Mouse (Mus musculus) stomach, embryonic 14.5 days (tissue): Measurements from ENCODE around the gene Zbtb37. TPM values are rescaled to one million over a fixed set of nuclear protein-coding genes. Genes with fewer than 3 reads are reported as not detected.
A peak's percentile ranks its signal among the peaks of the same experiment; 100 is the strongest.

ENCODE experiments used
- ATAC-seq: fragments of 200-750 bp; cut with Nextera tagmentation; 2 replicates; pipeline ENCODE4 v1.8.0; 2017; ENCODE audit warnings: low read depth, moderate TSS enrichment; ENCODE audit not compliant: insufficient number of reproducible peaks, insufficient read depth, low FRiP score
- H3K27ac ChIP-seq: fragments of 300-500 bp; sonication (generic); 2 replicates; pipeline ENCODE4 v1.5.1; 2014; ENCODE audit warnings: mild to moderate bottlenecking, low read length, moderate library complexity, mixed read lengths
- H3K27me3 ChIP-seq: fragments of 300-500 bp; sonication (generic); 2 replicates; pipeline ENCODE4 v1.6.1; 2014; ENCODE audit warnings: low read length, control low read depth, mixed read lengths; ENCODE audit not compliant: control insufficient read depth, insufficient read depth
- H3K36me3 ChIP-seq: fragments of 300-500 bp; sonication (generic); 2 replicates; pipeline ENCODE4 v1.6.1; 2014; ENCODE audit warnings: mild to moderate bottlenecking, control low read depth, low read length, moderate library complexity, mixed read lengths; ENCODE audit not compliant: control insufficient read depth, insufficient read depth
- H3K4me1 ChIP-seq: fragments of 300-500 bp; sonication (generic); 2 replicates; pipeline ENCODE4 v1.6.1; 2014; ENCODE audit warnings: low read length, control low read depth, mixed read lengths; ENCODE audit not compliant: control insufficient read depth, insufficient read depth
- H3K4me2 ChIP-seq: fragments of 300-500 bp; sonication (generic); replicated peaks from 2 replicates; pipeline ENCODE4 v1.6.1; 2014; ENCODE audit warnings: low read depth, low read length, control low read depth
- H3K4me3 ChIP-seq: fragments of 300-500 bp; sonication (generic); 2 replicates; pipeline ENCODE4 v1.5.1; 2014; ENCODE audit warnings: low read depth, low read length, control low read depth
- H3K9ac ChIP-seq: fragments of 300-500 bp; sonication (generic); replicated peaks from 2 replicates; pipeline ENCODE4 v1.6.1; 2014; ENCODE audit warnings: low read depth, mild to moderate bottlenecking, control low read depth, low read length, moderate library complexity, mixed read lengths
- H3K9me3 ChIP-seq: fragments of 300-500 bp; sonication (generic); 2 replicates; pipeline ENCODE4 v1.6.1; 2016; ENCODE audit warnings: low read depth, low read length, control low read depth; ENCODE audit not compliant: control insufficient read depth
- WGBS: fragments of 180-500 bp; shearing (Covaris S2); extraction: QIAGEN DNeasy Blood & Tissue Kit; methylation state at CpG from one replicate; pipeline ENCODE4 v1.1.7; 2014; 5-methylcytosine and 5-hydroxymethylcytosine counted together
- polyA plus RNA-seq: library from polyadenylated mRNA; unstranded; fragments of >200 nt; fragmentation: Nextera tagmentation; extraction: Ambion mirVana; gene quantifications from 2 replicates; pipeline ENCODE4 v1.2.1, GENCODE M21; 2014

Gene Zbtb37
- polyA plus RNA-seq, 1 experiment from 2014 or later: 14.1 TPM

- no peaks in the 10 kb centered on the region for H3K27me3 ChIP-seq
- no peak overlapping the region for H3K4me3 ChIP-seq
- no peak overlapping the region for H3K9ac ChIP-seq
- no peaks in the 10 kb centered on the region for H3K9me3 ChIP-seq
- H3K27ac ChIP-seq: no peak overlapping the region
- peaks cover 34% of the 10 kb centered on the region; the same call in 1 of the 2 replicates for H3K36me3 ChIP-seq
- H3K4me1 ChIP-seq: peaks cover 4% of the 10 kb centered on the region; the same call in 1 of the 2 replicates
- no peak for ATAC-seq
- no peak overlapping the region for H3K4me2 ChIP-seq
- WGBS: 94% methylated on average over 7 of the region's 7 CpGs
Measured at GRCm38 (mm10) chr1:161041261-161042020, 6.8 kb upstream of the Zbtb37 start.

- no peak overlapping the region for H3K4me3 ChIP-seq
- no peak overlapping the region for H3K9ac ChIP-seq
- H3K27ac ChIP-seq: no peak overlapping the region
- ATAC-seq: no peak
- no peaks in the 10 kb centered on the region for H3K9me3 ChIP-seq
- H3K27me3 ChIP-seq: no peaks in the 10 kb centered on the region
- peaks cover 34% of the 10 kb centered on the region; the same call in 1 of the 2 replicates for H3K36me3 ChIP-seq
- no peak overlapping the region for H3K4me2 ChIP-seq
- H3K4me1 ChIP-seq: peaks cover 4% of the 10 kb centered on the region; the same call in 1 of the 2 replicates
Measured at GRCm38 (mm10) chr1:161040855-161041254, 6.2 kb upstream of the Zbtb37 start.

GRCm38 (mm10) chr1:161040426-161040770, 5.7 kb upstream of the Zbtb37 start:
- Histone ChIP-seq H3K4me3 (no peak overlapping the region), H3K4me2 (no peak overlapping the region), H3K36me3 (peaks cover 34% of the 10 kb centered on the region; the same call in 1 of the 2 replicates), H3K27me3 (no peaks in the 10 kb centered on the region), H3K27ac (peak overlapping the region; percentile 7; the same call in 1 of the 2 replicates), H3K9me3 (no peaks in the 10 kb centered on the region), H3K4me1 (peaks cover 4% of the 10 kb centered on the region; the same call in 1 of the 2 replicates), H3K9ac (no peak overlapping the region)
- no peak for ATAC-seq
- WGBS: 46% methylated on average over 1 of the region's 1 CpGs

- Histone ChIP-seq H3K4me1 (peaks cover 4% of the 10 kb centered on the region; the same call in 1 of the 2 replicates), H3K27me3 (no peaks in the 10 kb centered on the region), H3K27ac (peak overlapping the region; percentile 35; the same call in 1 of the 2 replicates), H3K9ac (no peak overlapping the region), H3K4me3 (no peak overlapping the region), H3K4me2 (no peak overlapping the region), H3K36me3 (peaks cover 29% of the 10 kb centered on the region; the same call in 1 of the 2 replicates), H3K9me3 (no peaks in the 10 kb centered on the region)
- 15% methylated on average over 3 of the region's 3 CpGs for WGBS
- peak; percentile 40; the same call in 1 of the 2 replicates for ATAC-seq
Measured at GRCm38 (mm10) chr1:161039741-161040425, 5.2 kb upstream of the Zbtb37 start.

- H3K9me3 ChIP-seq: no peaks in the 10 kb centered on the region
- H3K27me3 ChIP-seq: no peaks in the 10 kb centered on the region
- peaks cover 26% of the 10 kb centered on the region; the same call in 1 of the 2 replicates for H3K36me3 ChIP-seq
- H3K4me2 ChIP-seq: no peak overlapping the region
- no peak for ATAC-seq
- H3K4me3 ChIP-seq: no peak overlapping the region
- peaks cover 4% of the 10 kb centered on the region; the same call in 1 of the 2 replicates for H3K4me1 ChIP-seq
- 14% methylated on average over 3 of the region's 3 CpGs for WGBS
- H3K27ac ChIP-seq: peak overlapping the region; percentile 15; the same call in 1 of the 2 replicates
- no peak overlapping the region for H3K9ac ChIP-seq
Measured at GRCm38 (mm10) chr1:161038968-161039721, 4.5 kb upstream of the Zbtb37 start.

- Histone ChIP-seq H3K4me2 (peak overlapping the region; percentile 69), H3K9me3 (no peaks in the 10 kb centered on the region), H3K27me3 (no peaks in the 10 kb centered on the region), H3K4me1 (peaks cover 4% of the 10 kb centered on the region; the same call in 1 of the 2 replicates), H3K4me3 (peak overlapping the region; percentile 87), H3K27ac (no peak overlapping the region), H3K9ac (peak overlapping the region; percentile 29; the same call in 1 of the 2 replicates), H3K36me3 (peaks cover 26% of the 10 kb centered on the region; the same call in 1 of the 2 replicates)
- ATAC-seq: no peak
- WGBS: 34% methylated on average over 3 of the region's 3 CpGs
Measured at GRCm38 (mm10) chr1:161038004-161038403, 3.4 kb upstream of the Zbtb37 start.

- H3K4me3 ChIP-seq: peak overlapping the region; percentile 87
- 15% methylated on average over 3 of the region's 3 CpGs for WGBS
- peaks cover 4% of the 10 kb centered on the region; the same call in 1 of the 2 replicates for H3K4me1 ChIP-seq
- peak overlapping the region; percentile 29 for H3K9ac ChIP-seq
- H3K27ac ChIP-seq: peak overlapping the region; percentile 39; the same call in 1 of the 2 replicates
- H3K4me2 ChIP-seq: peak overlapping the region; percentile 69
- H3K36me3 ChIP-seq: peaks cover 26% of the 10 kb centered on the region; the same call in 1 of the 2 replicates
- no peak for ATAC-seq
- H3K27me3 ChIP-seq: no peaks in the 10 kb centered on the region
- no peaks in the 10 kb centered on the region for H3K9me3 ChIP-seq
Measured at GRCm38 (mm10) chr1:161037599-161037998, 3.0 kb upstream of the Zbtb37 start.

GRCm38 (mm10) chr1:161037026-161037425, 2.4 kb upstream of the Zbtb37 start:
- H3K27me3 ChIP-seq: no peaks in the 10 kb centered on the region
- H3K4me2 ChIP-seq: peak overlapping the region; percentile 69
- no peak for ATAC-seq
- 4% methylated on average over 1 of the region's 1 CpGs for WGBS
- no peaks in the 10 kb centered on the region for H3K9me3 ChIP-seq
- H3K4me3 ChIP-seq: peak overlapping the region; percentile 87
- H3K9ac ChIP-seq: peak overlapping the region; percentile 98; the same call in 1 of the 2 replicates
- peaks cover 30% of the 10 kb centered on the region for H3K36me3 ChIP-seq
- no peak overlapping the region; the same call in 1 of the 2 replicates for H3K27ac ChIP-seq
- H3K4me1 ChIP-seq: peaks cover 4% of the 10 kb centered on the region; the same call in 1 of the 2 replicates
